Mouse (Mus musculus): ENCODE data around the gene Nwd1. TPM values are rescaled to one million over a fixed set of nuclear protein-coding genes. Genes with fewer than 3 reads are reported as not detected.

The Nwd1 gene
- 0.03 and 0.07 TPM in 2 replicates for polyA plus RNA-seq (2014; fragmentation: Nextera tagmentation; extraction: Ambion mirVana)

DNA sequence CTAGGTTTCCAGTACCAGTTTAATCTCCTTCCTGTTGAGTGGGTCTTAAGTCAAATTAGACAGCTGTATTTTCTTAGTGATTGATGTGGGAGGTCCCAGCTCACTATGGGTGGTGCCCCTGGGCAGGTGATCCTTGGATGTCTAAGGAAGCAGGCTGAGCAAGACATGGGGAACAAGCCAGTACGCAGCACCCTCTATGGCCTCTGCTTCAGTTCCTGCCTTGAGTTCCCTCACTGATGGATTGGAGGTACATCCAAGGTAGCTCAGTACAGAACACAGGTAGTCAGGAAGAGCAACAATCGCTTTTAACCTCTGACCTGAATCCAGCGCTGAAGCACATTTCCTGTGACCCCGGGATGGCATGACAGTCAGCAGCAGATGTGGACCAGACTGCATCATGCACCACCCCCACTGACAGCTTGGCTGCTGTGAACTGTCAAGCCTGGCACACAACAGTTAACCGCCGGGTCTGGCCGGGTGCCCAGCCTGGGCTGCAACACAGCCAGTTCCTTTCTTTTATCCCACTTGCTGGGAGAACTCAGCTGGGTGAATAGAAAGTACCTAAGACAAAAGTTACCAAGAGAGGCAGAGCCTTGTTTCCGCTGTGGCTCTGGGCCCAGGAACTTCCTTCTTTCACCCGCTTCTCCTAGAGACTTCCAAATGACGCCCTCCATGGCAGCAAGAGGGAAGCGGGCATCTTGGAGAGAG lies at the start of gene Nwd1:
Gene Nwd1 (plus strand): TSS at position 652 of the 708 bp plus-strand sequence.
- H3K9ac ChIP-seq (ENCODE audit: low read length) = no peak within 1 kb of the TSS
- DNase-seq (ENCODE audit: low spot score, missing footprints) (no peak), ATAC-seq (ENCODE audit: low FRiP score) (no peak)
- WGBS = 69% methylated on average over 11 of the region's 11 CpGs
- no peaks in the 10 kb centered on the region for H3K27me3 ChIP-seq (ENCODE audit: control insufficient read depth, insufficient read depth, low read length)
- H3K4me3 ChIP-seq (ENCODE audit: low read depth, low read length) = no peak within 1 kb of the TSS
- no peak within 1 kb of the TSS for H3K4me2 ChIP-seq
- no peaks in the 10 kb centered on the region for H3K4me1 ChIP-seq (ENCODE audit: control insufficient read depth, insufficient read depth, low read length)
- no peaks in the 10 kb centered on the region for H3K36me3 ChIP-seq (ENCODE audit: control insufficient read depth, insufficient read depth, low read length)
- no peaks in the 10 kb centered on the region for H3K9me3 ChIP-seq (ENCODE audit: control insufficient read depth, low read length)
- H3K27ac ChIP-seq (ENCODE audit: low read depth, low read length) = no peak within 1 kb of the TSS

DNA sequence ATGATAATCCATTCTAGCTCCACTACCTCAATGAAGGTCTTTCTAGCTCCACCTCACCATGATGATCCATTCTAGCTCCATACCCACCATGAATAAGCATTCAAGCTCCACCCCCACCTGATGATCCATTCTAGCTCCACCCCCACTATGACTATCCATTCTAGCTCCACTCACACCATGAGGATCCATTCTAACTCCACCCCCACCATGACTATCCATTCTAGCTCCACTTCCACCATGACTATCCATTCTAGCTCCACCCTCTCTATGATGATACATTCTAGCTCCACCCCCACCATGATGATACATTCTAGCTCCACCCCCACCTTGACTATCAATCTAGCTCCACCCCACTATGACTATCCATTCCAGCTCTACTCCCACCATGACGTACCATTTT lies 3.6 kb upstream of the Nwd1 start:
- H3K4me3 ChIP-seq (ENCODE audit: low read depth, low read length) = no peak overlapping the region
- no peak overlapping the region for H3K9ac ChIP-seq (ENCODE audit: low read length)
- no peaks in the 10 kb centered on the region for H3K36me3 ChIP-seq (ENCODE audit: control insufficient read depth, insufficient read depth, low read length)
- H3K4me2 ChIP-seq = no peak overlapping the region
- no peaks in the 10 kb centered on the region for H3K4me1 ChIP-seq (ENCODE audit: control insufficient read depth, insufficient read depth, low read length)
- H3K27ac ChIP-seq (ENCODE audit: low read depth, low read length) = no peak overlapping the region
- ATAC-seq (ENCODE audit: low FRiP score) (0 out of 2 replicates have a peak, but pooled peaks have one; percentile 33), DNase-seq (ENCODE audit: low spot score, missing footprints) (no peak)
- WGBS = 86% methylated on average over 1 of the region's 1 CpGs
- no peaks in the 10 kb centered on the region for H3K27me3 ChIP-seq (ENCODE audit: control insufficient read depth, insufficient read depth, low read length)
- no peaks in the 10 kb centered on the region for H3K9me3 ChIP-seq (ENCODE audit: control insufficient read depth, low read length)

DNA sequence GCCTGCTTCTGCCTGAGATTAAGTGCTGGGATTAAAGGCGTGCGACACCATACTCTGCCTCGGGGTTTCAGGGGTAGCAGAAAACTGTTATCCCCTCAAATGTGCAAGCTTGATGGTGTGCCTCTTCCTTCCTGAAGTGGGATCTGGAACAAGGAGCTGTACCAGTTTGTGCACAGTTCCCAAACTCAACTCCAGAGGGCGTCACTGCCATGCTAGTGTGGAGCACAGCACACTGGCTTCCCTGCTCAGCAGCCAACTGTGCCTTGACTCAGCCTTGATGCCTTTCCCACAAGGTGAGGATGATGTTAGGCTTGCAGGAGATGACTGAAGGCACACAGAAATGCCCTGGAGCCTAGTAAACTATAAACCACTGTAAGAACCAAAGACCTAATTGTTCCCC lies 1.9 kb upstream of the Nwd1 start:
- no peak overlapping the region for H3K4me3 ChIP-seq (ENCODE audit: low read depth, low read length)
- no peak overlapping the region for H3K4me2 ChIP-seq
- no peaks in the 10 kb centered on the region for H3K27me3 ChIP-seq (ENCODE audit: control insufficient read depth, insufficient read depth, low read length)
- 66% methylated on average over 4 of the region's 4 CpGs for WGBS
- no peak overlapping the region for H3K27ac ChIP-seq (ENCODE audit: low read depth, low read length)
- no peak overlapping the region for H3K9ac ChIP-seq (ENCODE audit: low read length)
- DNase-seq (ENCODE audit: low spot score, missing footprints) = no peak
- H3K4me1 ChIP-seq (ENCODE audit: control insufficient read depth, insufficient read depth, low read length) = no peaks in the 10 kb centered on the region
- no peak for ATAC-seq (ENCODE audit: low FRiP score)
- no peaks in the 10 kb centered on the region for H3K9me3 ChIP-seq (ENCODE audit: control insufficient read depth, low read length)
- no peaks in the 10 kb centered on the region for H3K36me3 ChIP-seq (ENCODE audit: control insufficient read depth, insufficient read depth, low read length)

DNA sequence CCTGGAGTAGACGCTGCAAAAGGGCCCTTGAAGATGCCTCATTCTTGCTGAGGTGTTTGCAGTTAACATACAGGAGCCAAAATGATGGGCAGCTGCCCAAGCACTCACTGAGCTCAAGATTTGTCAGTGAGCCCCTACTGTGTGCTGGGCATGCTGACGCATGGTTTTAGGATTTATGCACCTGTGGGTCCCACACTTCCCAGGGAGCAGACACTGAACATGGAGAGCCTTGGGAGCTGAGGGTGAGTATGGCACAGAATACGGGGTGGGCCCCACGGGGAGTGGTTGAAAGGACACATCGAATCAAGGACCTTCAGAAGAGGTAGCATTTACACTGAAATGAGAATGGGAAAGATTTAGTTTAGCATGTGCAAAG lies 245 bp downstream of the Nwd1 start:
- no peaks in the 10 kb centered on the region for H3K9me3 ChIP-seq (ENCODE audit: control insufficient read depth, low read length)
- H3K36me3 ChIP-seq (ENCODE audit: control insufficient read depth, insufficient read depth, low read length) = no peaks in the 10 kb centered on the region
- no peak for ATAC-seq (ENCODE audit: low FRiP score)
- H3K9ac ChIP-seq (ENCODE audit: low read length) = no peak overlapping the region
- no peak overlapping the region for H3K4me2 ChIP-seq
- no peaks in the 10 kb centered on the region for H3K4me1 ChIP-seq (ENCODE audit: control insufficient read depth, insufficient read depth, low read length)
- no peaks in the 10 kb centered on the region for H3K27me3 ChIP-seq (ENCODE audit: control insufficient read depth, insufficient read depth, low read length)
- no peak overlapping the region for H3K27ac ChIP-seq (ENCODE audit: low read depth, low read length)
- DNase-seq (ENCODE audit: low spot score, missing footprints) = no peak
- WGBS = 84% methylated on average over 5 of the region's 5 CpGs
- no peak overlapping the region for H3K4me3 ChIP-seq (ENCODE audit: low read depth, low read length)

- no peak for DNase-seq (ENCODE audit: low spot score, missing footprints)
- no peaks in the 10 kb centered on the region for H3K9me3 ChIP-seq (ENCODE audit: control insufficient read depth, low read length)
- no peak overlapping the region for H3K4me3 ChIP-seq (ENCODE audit: low read depth, low read length)
- no peak for ATAC-seq (ENCODE audit: low FRiP score)
- no peaks in the 10 kb centered on the region for H3K36me3 ChIP-seq (ENCODE audit: control insufficient read depth, insufficient read depth, low read length)
- no peaks in the 10 kb centered on the region for H3K27me3 ChIP-seq (ENCODE audit: control insufficient read depth, insufficient read depth, low read length)
- no peak overlapping the region for H3K4me2 ChIP-seq
- H3K4me1 ChIP-seq (ENCODE audit: control insufficient read depth, insufficient read depth, low read length) = peaks cover 9% of the 10 kb centered on the region
- WGBS = 97% methylated on average over 2 of the region's 2 CpGs
- no peak overlapping the region for H3K27ac ChIP-seq (ENCODE audit: low read depth, low read length)
- no peak overlapping the region for H3K9ac ChIP-seq (ENCODE audit: low read length)
Observed at GRCm38 (mm10) chr8:72650697-72651096, 4.2 kb downstream of the Nwd1 start.

GRCm38 (mm10) chr8:72654565-72655521 lies 8.3 kb downstream of the Nwd1 start:
- peaks cover 10% of the 10 kb centered on the region for H3K4me1 ChIP-seq (ENCODE audit: control insufficient read depth, insufficient read depth, low read length)
- ATAC-seq (ENCODE audit: low FRiP score) = peak; percentile 96
- 0 out of 2 replicates have a peak overlapping the region, but pooled peaks have one; percentile 9 for H3K4me2 ChIP-seq
- H3K9me3 ChIP-seq (ENCODE audit: control insufficient read depth, low read length) = no peaks in the 10 kb centered on the region
- no peaks in the 10 kb centered on the region for H3K27me3 ChIP-seq (ENCODE audit: control insufficient read depth, insufficient read depth, low read length)
- no peak overlapping the region for H3K4me3 ChIP-seq (ENCODE audit: low read depth, low read length)
- H3K27ac ChIP-seq (ENCODE audit: low read depth, low read length) = peak overlapping the region; percentile 67
- H3K36me3 ChIP-seq (ENCODE audit: control insufficient read depth, insufficient read depth, low read length) = no peaks in the 10 kb centered on the region
- peak overlapping the region; percentile 43 for H3K9ac ChIP-seq (ENCODE audit: low read length)
- WGBS = 23% methylated on average over 13 of the region's 13 CpGs
- peak; percentile 94 for DNase-seq (ENCODE audit: low spot score, missing footprints)

GRCm38 (mm10) chr8:72655522-72655912 lies 9.0 kb downstream of the Nwd1 start:
- Histone ChIP-seq H3K4me3 (ENCODE audit: low read depth, low read length) (no peak overlapping the region), H3K9me3 (ENCODE audit: control insufficient read depth, low read length) (no peaks in the 10 kb centered on the region), H3K27ac (ENCODE audit: low read depth, low read length) (peak overlapping the region; percentile 67), H3K27me3 (ENCODE audit: control insufficient read depth, insufficient read depth, low read length) (no peaks in the 10 kb centered on the region), H3K4me2 (no peak overlapping the region), H3K4me1 (ENCODE audit: control insufficient read depth, insufficient read depth, low read length) (peaks cover 10% of the 10 kb centered on the region), H3K36me3 (ENCODE audit: control insufficient read depth, insufficient read depth, low read length) (no peaks in the 10 kb centered on the region), H3K9ac (ENCODE audit: low read length) (peak overlapping the region; percentile 43)
- ATAC-seq (ENCODE audit: low FRiP score) (peak; percentile 68), DNase-seq (ENCODE audit: low spot score, missing footprints) (peak; percentile 87)
- 69% methylated on average over 3 of the region's 3 CpGs for WGBS

DNA sequence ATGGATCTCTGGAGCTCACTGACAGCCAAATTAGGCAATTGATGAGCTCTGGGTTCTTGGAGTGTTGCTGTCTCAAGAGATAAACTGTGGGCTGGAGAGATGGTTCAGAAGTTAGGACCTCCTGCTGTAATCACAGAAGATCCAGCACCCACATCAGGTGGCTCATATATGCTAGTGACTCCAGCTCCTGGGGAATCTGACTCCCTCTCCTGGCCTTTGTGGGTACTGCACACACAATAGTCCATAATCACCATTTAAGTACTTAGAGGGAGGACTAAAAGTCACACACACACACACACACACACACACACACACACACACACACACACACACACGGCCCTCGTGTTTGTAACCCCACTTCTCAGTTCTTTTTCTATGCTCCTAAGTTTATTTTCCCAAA lies 13.5 kb downstream of the Nwd1 start:
- 94% methylated on average over 2 of the region's 2 CpGs for WGBS

DNA sequence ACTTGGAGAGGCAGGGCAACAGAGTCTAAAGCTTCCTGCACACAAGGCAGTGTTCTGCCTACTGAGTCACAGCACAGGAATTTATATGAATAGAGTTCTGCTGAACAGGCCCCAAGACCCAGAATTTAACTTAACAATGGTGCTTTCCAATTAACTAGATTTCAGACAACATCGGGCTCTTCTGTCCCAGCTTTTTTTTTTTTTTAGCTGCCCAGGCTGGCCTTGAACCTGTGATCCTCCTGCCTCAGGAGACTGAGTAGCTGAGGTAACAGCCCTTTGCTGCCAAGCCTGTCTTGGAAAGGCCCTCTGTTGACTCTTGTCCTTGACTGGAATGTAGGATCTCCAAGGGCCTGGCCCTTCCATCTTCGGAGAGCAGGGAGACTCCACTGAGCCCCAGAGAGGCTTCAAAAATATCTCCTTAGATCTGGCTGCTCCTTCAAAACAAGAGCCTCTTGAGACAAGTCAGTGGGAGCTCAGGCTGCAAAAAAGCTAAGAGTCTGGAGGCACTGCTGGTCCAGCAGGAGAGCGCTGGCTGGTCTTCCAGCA lies 17.7 kb downstream of the Nwd1 start:
- no peak for ATAC-seq (ENCODE audit: low FRiP score)
- no peak overlapping the region for H3K9ac ChIP-seq (ENCODE audit: low read length)
- WGBS = 76% methylated on average over 3 of the region's 3 CpGs
- no peaks in the 10 kb centered on the region for H3K4me1 ChIP-seq (ENCODE audit: control insufficient read depth, insufficient read depth, low read length)
- no peaks in the 10 kb centered on the region for H3K9me3 ChIP-seq (ENCODE audit: control insufficient read depth, low read length)
- H3K36me3 ChIP-seq (ENCODE audit: control insufficient read depth, insufficient read depth, low read length) = no peaks in the 10 kb centered on the region
- DNase-seq (ENCODE audit: low spot score, missing footprints) = no peak
- H3K4me2 ChIP-seq = no peak overlapping the region
- no peak overlapping the region for H3K4me3 ChIP-seq (ENCODE audit: low read depth, low read length)
- H3K27me3 ChIP-seq (ENCODE audit: control insufficient read depth, insufficient read depth, low read length) = no peaks in the 10 kb centered on the region
- H3K27ac ChIP-seq (ENCODE audit: low read depth, low read length) = no peak overlapping the region

More for the DNA sequence above, 13.5 kb downstream of the Nwd1 start:
- no peaks in the 10 kb centered on the region for H3K9me3 ChIP-seq (ENCODE audit: control insufficient read depth, low read length)
- no peak for ATAC-seq (ENCODE audit: low FRiP score)
- H3K27ac ChIP-seq (ENCODE audit: low read depth, low read length) = no peak overlapping the region
- H3K27me3 ChIP-seq (ENCODE audit: control insufficient read depth, insufficient read depth, low read length) = no peaks in the 10 kb centered on the region
- no peak for DNase-seq (ENCODE audit: low spot score, missing footprints)
- H3K9ac ChIP-seq (ENCODE audit: low read length) = no peak overlapping the region
- no peak overlapping the region for H3K4me3 ChIP-seq (ENCODE audit: low read depth, low read length)
- H3K4me1 ChIP-seq (ENCODE audit: control insufficient read depth, insufficient read depth, low read length) = peaks cover 6% of the 10 kb centered on the region
- H3K4me2 ChIP-seq = no peak overlapping the region
- H3K36me3 ChIP-seq (ENCODE audit: control insufficient read depth, insufficient read depth, low read length) = no peaks in the 10 kb centered on the region

Data from midbrain, embryonic 11.5 days (tissue).